Mouse (Mus musculus): Measurements from ENCODE around the gene Ston2. TPM values are rescaled to one million over a fixed set of nuclear protein-coding genes. Genes with fewer than 3 reads are reported as not detected.

Ston2 gene
- polyA plus RNA-seq, 1 experiment, result 11.3 TPM

GRCm38 (mm10) chr12:91641133-91641532 is 147.1 kb downstream of the Ston2 start:
- Histone ChIP-seq H3K27ac (ENCODE audit: insufficient read depth, low read length) (no peak overlapping the region), H3K4me1 (ENCODE audit: control insufficient read depth, insufficient read depth, low read length) (no peaks in the 10 kb centered on the region), H3K4me3 (ENCODE audit: insufficient read depth, low read length) (no peak overlapping the region)
- TF ChIP-seq CTCF (IDR thresholded peaks at IDR 0.05; ENCODE audit: extremely low read depth, insufficient read depth, low read length), result no peak
- no peak for TF ChIP-seq POLR2A (IDR thresholded peaks at IDR 0.05; ENCODE audit: extremely low read depth, insufficient read depth, low read length)

DNA sequence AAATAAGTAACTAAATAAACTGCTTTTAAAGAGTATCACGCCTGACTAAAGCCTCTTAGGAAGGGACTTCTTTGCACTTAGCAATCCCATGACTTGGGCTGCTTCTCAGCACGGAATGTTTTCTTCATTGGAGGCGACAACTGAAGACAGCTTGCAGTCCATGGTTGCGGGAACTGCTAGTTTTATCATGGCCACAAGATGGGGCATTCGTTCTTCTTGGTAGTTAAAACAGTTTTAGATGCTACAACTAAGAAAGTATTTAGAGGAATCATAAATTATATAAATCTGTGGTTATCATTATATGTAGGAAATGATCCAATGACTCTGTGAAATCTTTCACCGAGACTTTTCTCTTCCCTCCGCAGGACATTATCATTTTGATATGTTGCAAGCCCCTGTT is 147.5 kb downstream of the Ston2 start:
- TF ChIP-seq CTCF (IDR thresholded peaks at IDR 0.05; ENCODE audit: extremely low read depth, insufficient read depth, low read length), result peak; percentile 70
- no peak for TF ChIP-seq POLR2A (IDR thresholded peaks at IDR 0.05; ENCODE audit: extremely low read depth, insufficient read depth, low read length)
- H3K27ac ChIP-seq (ENCODE audit: insufficient read depth, low read length), result no peak overlapping the region
- H3K4me3 ChIP-seq (ENCODE audit: insufficient read depth, low read length), result no peak overlapping the region
- no peaks in the 10 kb centered on the region for H3K4me1 ChIP-seq (ENCODE audit: control insufficient read depth, insufficient read depth, low read length)

DNA sequence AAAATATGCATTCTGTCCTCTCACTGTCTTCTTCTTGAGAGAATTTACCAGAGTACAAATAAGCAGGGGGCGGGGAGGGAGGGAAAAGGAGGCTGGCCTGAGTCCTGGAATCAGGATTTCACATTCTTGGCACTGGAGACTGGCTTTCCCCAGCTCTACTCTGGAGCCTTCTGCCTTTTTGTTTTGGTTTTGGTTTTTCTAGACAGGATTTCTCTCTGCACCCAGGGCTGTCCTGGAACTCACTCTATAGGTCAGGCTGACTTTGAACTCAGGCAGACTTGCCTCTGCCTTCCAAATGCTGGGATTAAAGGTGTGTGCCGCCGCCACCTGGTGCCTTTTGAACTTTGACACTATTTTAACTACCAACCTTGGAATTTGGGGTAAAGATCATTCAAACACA is 149.8 kb downstream of the Ston2 start:
- no peak for TF ChIP-seq POLR2A (IDR thresholded peaks at IDR 0.05; ENCODE audit: extremely low read depth, insufficient read depth, low read length)
- no peak for TF ChIP-seq CTCF (IDR thresholded peaks at IDR 0.05; ENCODE audit: extremely low read depth, insufficient read depth, low read length)
- Histone ChIP-seq H3K27ac (ENCODE audit: insufficient read depth, low read length) (no peak overlapping the region), H3K4me3 (ENCODE audit: insufficient read depth, low read length) (no peak overlapping the region), H3K4me1 (ENCODE audit: control insufficient read depth, insufficient read depth, low read length) (no peaks in the 10 kb centered on the region)

DNA sequence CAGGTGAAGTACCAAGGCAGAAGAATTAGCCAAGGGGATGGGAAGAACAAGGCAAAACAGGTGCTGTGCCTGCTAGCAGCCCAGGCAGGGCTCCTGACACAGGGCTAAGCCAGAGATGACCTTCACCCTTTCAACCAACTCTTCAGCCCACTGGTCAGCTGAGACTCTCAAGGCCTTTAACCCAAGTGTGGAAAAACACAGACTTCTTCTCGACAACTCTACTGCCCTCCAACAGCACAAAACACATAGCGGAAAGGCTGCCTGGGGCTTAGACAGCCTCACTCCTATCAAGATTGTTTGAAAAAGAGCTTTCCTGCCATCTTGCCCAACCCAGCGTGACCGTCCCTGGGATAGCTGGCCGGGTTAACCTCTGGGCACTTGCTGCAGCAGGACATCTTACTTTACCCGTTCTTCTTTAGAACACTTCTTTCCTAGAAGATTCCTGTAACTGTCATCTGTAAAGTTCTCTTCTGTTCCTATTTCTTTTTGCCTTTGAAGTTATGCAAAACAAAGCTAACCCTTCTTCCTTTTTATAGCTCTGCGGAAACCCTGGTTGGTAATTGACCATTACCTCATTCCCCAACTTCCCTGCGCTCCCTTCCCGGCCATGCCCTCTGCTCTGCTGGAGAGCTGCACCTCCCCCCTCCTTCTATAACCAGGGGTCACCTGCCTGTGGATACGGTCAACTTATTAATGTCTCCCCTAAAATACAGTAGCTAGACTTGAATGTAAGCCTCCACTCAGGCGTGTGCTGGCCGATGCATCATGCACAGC is 150.9 kb downstream of the Ston2 start:
- no peaks in the 10 kb centered on the region for H3K4me1 ChIP-seq (ENCODE audit: control insufficient read depth, insufficient read depth, low read length)
- no peak overlapping the region for H3K4me3 ChIP-seq (ENCODE audit: insufficient read depth, low read length)
- no peak for TF ChIP-seq POLR2A (IDR thresholded peaks at IDR 0.05; ENCODE audit: extremely low read depth, insufficient read depth, low read length)
- TF ChIP-seq CTCF (IDR thresholded peaks at IDR 0.05; ENCODE audit: extremely low read depth, insufficient read depth, low read length), result no peak
- no peak overlapping the region for H3K27ac ChIP-seq (ENCODE audit: insufficient read depth, low read length)

DNA sequence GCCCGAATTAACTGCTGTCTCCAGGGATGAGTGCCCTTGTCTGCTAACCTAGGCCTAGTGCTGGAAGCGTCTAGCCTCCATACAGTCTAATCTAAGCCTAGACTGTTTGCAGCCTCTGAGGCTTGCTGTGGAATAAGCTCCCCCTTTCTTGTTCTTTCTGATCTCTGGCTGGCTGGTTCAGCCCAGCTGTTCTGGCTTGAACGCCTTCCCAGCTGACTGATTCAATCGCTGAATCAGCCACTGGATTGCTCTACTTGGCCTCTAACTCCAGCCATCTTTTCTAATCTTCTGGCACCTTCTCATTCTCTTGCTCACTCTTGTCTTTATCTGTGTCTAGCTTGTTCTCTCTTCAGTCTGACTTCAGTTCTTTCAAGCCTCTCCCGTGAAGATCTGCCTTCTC is 161.7 kb downstream of the Ston2 start:
- H3K4me3 ChIP-seq (ENCODE audit: insufficient read depth, low read length), result no peak overlapping the region
- H3K4me1 ChIP-seq (ENCODE audit: control insufficient read depth, insufficient read depth, low read length), result no peaks in the 10 kb centered on the region
- no peak overlapping the region for H3K27ac ChIP-seq (ENCODE audit: insufficient read depth, low read length)
- TF ChIP-seq CTCF (IDR thresholded peaks at IDR 0.05; ENCODE audit: extremely low read depth, insufficient read depth, low read length) (no peak), POLR2A (IDR thresholded peaks at IDR 0.05; ENCODE audit: extremely low read depth, insufficient read depth, low read length) (no peak)

DNA sequence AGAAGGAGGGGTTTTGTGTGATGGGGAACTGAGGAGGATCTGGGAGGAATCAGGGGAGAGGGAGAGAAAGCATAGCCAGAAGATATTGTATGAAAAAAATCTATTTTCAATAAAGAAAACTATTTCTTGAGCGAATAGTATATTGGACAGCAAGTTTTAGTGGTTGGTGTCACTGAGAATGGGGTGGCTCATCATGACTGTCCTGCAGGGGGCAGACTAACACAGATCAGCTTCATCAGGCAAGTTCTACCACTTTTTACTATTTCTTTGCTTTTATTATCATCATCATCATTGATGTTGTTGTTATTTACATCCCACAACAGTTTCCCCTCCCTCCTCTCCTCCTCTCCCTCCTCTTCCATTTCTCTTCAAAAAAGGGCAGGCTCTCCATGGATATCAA is 163.2 kb downstream of the Ston2 start:
- Histone ChIP-seq H3K27ac (ENCODE audit: insufficient read depth, low read length) (no peak overlapping the region), H3K4me3 (ENCODE audit: insufficient read depth, low read length) (no peak overlapping the region), H3K4me1 (ENCODE audit: control insufficient read depth, insufficient read depth, low read length) (no peaks in the 10 kb centered on the region)
- TF ChIP-seq CTCF (IDR thresholded peaks at IDR 0.05; ENCODE audit: extremely low read depth, insufficient read depth, low read length), result peak; percentile 57
- no peak for TF ChIP-seq POLR2A (IDR thresholded peaks at IDR 0.05; ENCODE audit: extremely low read depth, insufficient read depth, low read length)

DNA sequence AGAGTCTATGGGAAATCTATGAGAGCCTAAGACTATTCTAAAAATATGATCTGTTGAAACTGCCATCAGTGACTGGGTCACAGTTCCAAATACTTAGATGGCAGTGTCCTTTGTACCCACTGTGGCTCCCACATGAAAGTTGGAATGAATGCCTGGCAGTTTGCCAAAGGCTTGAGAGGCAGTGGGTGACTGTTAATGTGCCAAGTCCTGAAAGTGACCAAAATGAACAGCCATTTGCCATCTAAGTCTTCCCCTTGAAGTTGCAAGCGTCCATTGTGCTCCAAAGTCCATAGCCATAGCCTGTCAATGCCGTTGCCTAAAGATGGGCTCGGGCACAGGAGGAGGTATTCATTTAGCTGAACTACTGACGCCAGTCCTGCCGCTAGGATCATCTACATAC is 178.8 kb downstream of the Ston2 start:
- no peak overlapping the region for H3K27ac ChIP-seq (ENCODE audit: insufficient read depth, low read length)
- no peaks in the 10 kb centered on the region for H3K4me1 ChIP-seq (ENCODE audit: control insufficient read depth, insufficient read depth, low read length)
- TF ChIP-seq POLR2A (IDR thresholded peaks at IDR 0.05; ENCODE audit: extremely low read depth, insufficient read depth, low read length), result no peak
- TF ChIP-seq CTCF (IDR thresholded peaks at IDR 0.05; ENCODE audit: extremely low read depth, insufficient read depth, low read length), result no peak
- no peak overlapping the region for H3K4me3 ChIP-seq (ENCODE audit: insufficient read depth, low read length)

GRCm38 (mm10) chr12:91607678-91608077 is 180.5 kb downstream of the Ston2 start:
- Histone ChIP-seq H3K4me3 (ENCODE audit: insufficient read depth, low read length) (no peak overlapping the region), H3K4me1 (ENCODE audit: control insufficient read depth, insufficient read depth, low read length) (no peaks in the 10 kb centered on the region), H3K27ac (ENCODE audit: insufficient read depth, low read length) (no peak overlapping the region)
- TF ChIP-seq POLR2A (IDR thresholded peaks at IDR 0.05; ENCODE audit: extremely low read depth, insufficient read depth, low read length) (no peak), CTCF (IDR thresholded peaks at IDR 0.05; ENCODE audit: extremely low read depth, insufficient read depth, low read length) (no peak)

- TF ChIP-seq CTCF (IDR thresholded peaks at IDR 0.05; ENCODE audit: extremely low read depth, insufficient read depth, low read length), result no peak
- no peak for TF ChIP-seq POLR2A (IDR thresholded peaks at IDR 0.05; ENCODE audit: extremely low read depth, insufficient read depth, low read length)
- Histone ChIP-seq H3K27ac (ENCODE audit: insufficient read depth, low read length) (no peak overlapping the region), H3K4me1 (ENCODE audit: control insufficient read depth, insufficient read depth, low read length) (no peaks in the 10 kb centered on the region), H3K4me3 (ENCODE audit: insufficient read depth, low read length) (no peak overlapping the region)
Observed at GRCm38 (mm10) chr12:91606651-91607050, 181.5 kb downstream of the Ston2 start.

DNA sequence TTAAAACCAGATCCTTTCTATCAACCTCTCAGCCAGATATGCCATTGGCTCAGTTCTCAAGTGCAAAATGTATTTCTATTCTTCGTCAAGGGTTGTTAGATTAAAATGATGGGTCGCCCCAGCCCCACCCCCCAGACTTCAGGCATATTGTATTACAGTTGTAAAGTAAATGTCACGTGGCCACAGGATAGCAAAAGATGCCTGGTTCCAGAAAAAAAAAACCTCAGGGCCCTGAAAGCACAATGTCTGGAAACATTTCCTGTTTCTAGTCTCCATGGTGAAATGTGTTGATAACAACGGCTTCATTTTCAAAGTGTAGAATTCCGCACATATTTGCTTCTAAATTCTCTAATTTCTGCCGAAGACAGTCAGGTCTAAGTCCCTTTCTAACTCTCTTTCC is 183.6 kb downstream of the Ston2 start:
- no peaks in the 10 kb centered on the region for H3K4me1 ChIP-seq (ENCODE audit: control insufficient read depth, insufficient read depth, low read length)
- TF ChIP-seq CTCF (IDR thresholded peaks at IDR 0.05; ENCODE audit: extremely low read depth, insufficient read depth, low read length), result no peak
- TF ChIP-seq POLR2A (IDR thresholded peaks at IDR 0.05; ENCODE audit: extremely low read depth, insufficient read depth, low read length), result no peak
- no peak overlapping the region for H3K4me3 ChIP-seq (ENCODE audit: insufficient read depth, low read length)

More for the DNA sequence above, 183.6 kb downstream of the Ston2 start:
- H3K27ac ChIP-seq (ENCODE audit: insufficient read depth, low read length), result no peak overlapping the region

Data from cortical plate, adult 2 months (tissue).